Mouse (Mus musculus): ENCODE results near the gene Sned1. TPM values are rescaled to one million over a fixed set of nuclear protein-coding genes. Genes with fewer than 3 reads are reported as not detected.

Sned1 gene
- total RNA-seq, 1 experiment from 2014 or later: 0.25 TPM

Other genes with a start within 250 kb of the Sned1 start
- not detected in 2 replicates for gene Aqp12, start 229.5 kb upstream of the Sned1 start, total RNA-seq (2017)
- not detected in 2 replicates for gene Kif1a, start 133.9 kb upstream of the Sned1 start, total RNA-seq (2017)
- gene Agxt, start 100.6 kb upstream of the Sned1 start, total RNA-seq (2017): not detected in 2 replicates
- not detected in 2 replicates for gene 2310007B03Rik, start 74.9 kb upstream of the Sned1 start, total RNA-seq (2017)
- gene Crocc2, start 67.1 kb upstream of the Sned1 start, total RNA-seq (2017): 0.10 TPM in 1 of 2 replicates, not detected in the other
- 35.3 and 36.8 TPM in 2 replicates for gene Mterf4, start 70.1 kb downstream of the Sned1 start, total RNA-seq (2017)
- 18.4 and 26.9 TPM in 2 replicates for gene Ppp1r7, start 107.0 kb downstream of the Sned1 start, total RNA-seq (2017)
- gene Pask, start 107.6 kb downstream of the Sned1 start, total RNA-seq (2017): 13.1 and 20.8 TPM in 2 replicates
- 0.13 TPM in 1 of 2 replicates, not detected in the other for gene Ano7, start 138.1 kb downstream of the Sned1 start, total RNA-seq (2017)
- 75.0 and 92.9 TPM in 2 replicates for gene Hdlbp, start 243.0 kb downstream of the Sned1 start, total RNA-seq (2017)